Comparison of ENCODE assay signal across 9 mouse cellular contexts in genomic region chr9:40376139-40376541, GRCm38 (mm10).
DNase-seq lines count a peak whose midpoint lies in the region; ATAC-seq lines count a peak whose summit lies in the region.
"Had no signal": no experiment of that assay in that cellular context is flagged by ENCODE, and none has a peak within 500 bp of the region (broad histone marks: within the 10 kb centered on the region; RNA-seq: fewer than 3 reads in every experiment).

No protein-coding gene starts in this region.

- H3K9ac ChIP-seq in forebrain, embryonic 15.5 days (replicated peaks), result peak overlapping the region; percentile 58
- H3K9ac ChIP-seq in kidney, embryonic 16.5 days (replicated peaks; ENCODE audit: low read length), result peak overlapping the region; percentile 29; the same call in 1 of the 2 replicates
- H3K9ac ChIP-seq in limb, embryonic 13.5 days, result 0 out of 2 replicates have a peak overlapping the region, but pooled peaks have one; percentile 25

- no peaks in the 10 kb centered on the region for H3K36me3 ChIP-seq in forebrain, embryonic 15.5 days
- no peaks in the 10 kb centered on the region for H3K36me3 ChIP-seq in kidney, embryonic 16.5 days (ENCODE audit: insufficient read depth, low read length)
- no peaks in the 10 kb centered on the region for H3K36me3 ChIP-seq in limb, embryonic 13.5 days

- peak overlapping the region; percentile 56 for H3K4me2 ChIP-seq in forebrain, embryonic 15.5 days (replicated peaks)
- H3K4me2 ChIP-seq in kidney, embryonic 16.5 days (replicated peaks; ENCODE audit: low read depth, low read length), result peak overlapping the region; percentile 35
- peak overlapping the region; percentile 55 for H3K4me2 ChIP-seq in limb, embryonic 13.5 days (replicated peaks)

- ATAC-seq in cerebellum, adult (ENCODE audit: insufficient number of reproducible peaks, low FRiP score, low TSS enrichment), result peak; percentile 82
- peak; percentile 85 for ATAC-seq in forebrain, embryonic 15.5 days (replicated peaks)
- peak; percentile 77 for ATAC-seq in kidney, embryonic 16.5 days (ENCODE audit: low FRiP score, low TSS enrichment)
- ATAC-seq in limb, embryonic 13.5 days (ENCODE audit: low FRiP score, low read depth), result no peak

- no peaks in the 10 kb centered on the region for H3K9me3 ChIP-seq in forebrain, embryonic 15.5 days
- no peaks in the 10 kb centered on the region for H3K9me3 ChIP-seq in kidney, embryonic 16.5 days (ENCODE audit: low read length)
- no peaks in the 10 kb centered on the region for H3K9me3 ChIP-seq in limb, embryonic 13.5 days
- H3K9me3 ChIP-seq: megakaryocyte, embryonic 14.5 days had no signal

- H3K4me3 ChIP-seq in forebrain, embryonic 15.5 days, result peak overlapping the region; percentile 41
- H3K4me3 ChIP-seq in kidney, embryonic 16.5 days (ENCODE audit: low read length), result peak overlapping the region; percentile 7
- H3K4me3 ChIP-seq in limb, embryonic 13.5 days, result peak overlapping the region; percentile 22; the same call in 1 of the 2 replicates
- H3K4me3 ChIP-seq: megakaryocyte, embryonic 14.5 days had no signal

- 0 out of 2 replicates have a peak overlapping the region, but pooled peaks have one; percentile 34 for H3K27ac ChIP-seq in forebrain, embryonic 15.5 days (replicated peaks)
- H3K27ac ChIP-seq in kidney, embryonic 16.5 days (ENCODE audit: low read length), result peak overlapping the region; percentile 32; the same call in 1 of the 2 replicates
- H3K27ac ChIP-seq in limb, embryonic 13.5 days, result no peak overlapping the region

- H3K27me3 ChIP-seq in forebrain, embryonic 15.5 days, result no peaks in the 10 kb centered on the region
- no peaks in the 10 kb centered on the region for H3K27me3 ChIP-seq in kidney, embryonic 16.5 days (ENCODE audit: insufficient read depth, low read length)
- no peaks in the 10 kb centered on the region for H3K27me3 ChIP-seq in limb, embryonic 13.5 days

- WGBS in forebrain, embryonic 15.5 days, result 5% methylated on average over 11 of the region's 11 CpGs
- WGBS in kidney, embryonic 16.5 days, result 11% methylated on average over 11 of the region's 11 CpGs
- WGBS in limb, embryonic 13.5 days, result 9% methylated on average over 11 of the region's 11 CpGs

- DNase-seq in 3134 (ENCODE audit: extremely low read depth, insufficient read length, low spot score), result peak; percentile 11
- peak; percentile 54 for DNase-seq in neural tube, embryonic 10.5 days (ENCODE audit: extremely low spot score, low spot score)
- DNase-seq in spleen, adult 18-20 months, result no peak
- no peak for DNase-seq in thymus, postnatal 14 days

- peaks cover 27% of the 10 kb centered on the region for H3K4me1 ChIP-seq in forebrain, embryonic 15.5 days
- H3K4me1 ChIP-seq in kidney, embryonic 16.5 days (ENCODE audit: insufficient read depth, low read length), result peaks cover 32% of the 10 kb centered on the region
- peaks cover 11% of the 10 kb centered on the region for H3K4me1 ChIP-seq in limb, embryonic 13.5 days
- H3K4me1 ChIP-seq: megakaryocyte, embryonic 14.5 days had no signal

Comparison
In these comparisons a context has a peak if more than half of its experiments do, and no peak if none do; other contexts are left out.
1. DNase-seq: peak in 3134 (single experiment) and neural tube, embryonic 10.5 days (single experiment); none in spleen, adult 18-20 months (0 of 2) and thymus, postnatal 14 days (single experiment).
2. Peak in every context shown above with its lines, with median percentiles within 50 percentile points of each other: H3K4me2 ChIP-seq, H3K4me3 ChIP-seq and H3K9ac ChIP-seq.